Mouse (Mus musculus): ENCODE measurements around the gene Hes7. TPM values are rescaled to one million over a fixed set of nuclear protein-coding genes. Genes with fewer than 3 reads are reported as not detected.

The Hes7 gene
- polyA plus RNA-seq, 1 experiment from 2014 or later: 0.65 TPM

DNA sequence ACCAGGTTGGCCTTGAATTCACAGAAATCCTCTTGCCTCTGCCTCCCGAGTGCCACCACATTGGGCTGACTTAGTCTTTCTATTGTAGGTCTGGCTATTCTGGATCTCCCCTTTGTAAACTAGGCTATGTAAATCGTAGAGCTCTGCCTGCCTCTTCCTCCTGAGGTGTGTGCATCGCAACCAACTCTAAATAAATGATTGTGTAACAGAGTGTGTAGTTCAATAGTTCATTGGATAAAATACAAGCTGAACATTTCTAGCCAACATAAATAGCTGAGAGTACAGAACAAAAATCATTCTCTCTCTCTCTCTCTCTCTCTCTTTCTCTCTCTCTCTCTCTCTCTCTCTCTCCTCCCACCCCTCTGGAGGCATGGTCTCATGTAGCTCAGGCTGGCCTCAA, 5.6 kb upstream of the Hes7 start:
- no peaks in the 10 kb centered on the region for H3K36me3 ChIP-seq (ENCODE audit: control insufficient read depth, insufficient read depth, low read length)

DNA sequence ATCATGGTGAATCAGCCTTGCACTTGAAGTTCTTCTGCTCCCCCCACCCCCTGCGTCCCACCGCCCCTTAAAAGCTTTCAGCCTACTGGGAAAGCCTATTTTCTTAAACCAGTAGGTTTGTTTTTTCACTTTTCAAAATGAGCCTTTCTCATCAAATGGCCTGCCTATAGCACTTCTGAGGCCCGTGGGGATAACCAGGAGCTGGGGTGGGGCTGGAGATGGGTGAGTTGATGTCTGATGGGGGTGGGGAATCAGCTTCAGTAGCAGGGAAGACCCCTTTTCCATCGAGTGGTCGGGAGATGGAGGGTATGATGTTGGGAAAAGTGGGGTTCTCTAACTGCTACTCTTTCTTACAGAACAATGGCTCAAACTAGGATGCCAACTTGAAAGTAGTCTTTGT, 3.4 kb upstream of the Hes7 start:
- Histone ChIP-seq H3K27me3 (ENCODE audit: control insufficient read depth, insufficient read depth, low read length) (0 out of 2 replicates have a peak, but pooled peaks cover 4% of the 10 kb centered on the region), H3K27ac (replicated peaks; ENCODE audit: low read depth, low read length) (no peak overlapping the region), H3K4me3 (ENCODE audit: low read depth, low read length) (no peak overlapping the region), H3K9ac (ENCODE audit: low read length) (no peak overlapping the region), H3K36me3 (ENCODE audit: control insufficient read depth, insufficient read depth, low read length) (no peaks in the 10 kb centered on the region), H3K9me3 (ENCODE audit: control insufficient read depth, low read length) (no peaks in the 10 kb centered on the region), H3K4me1 (ENCODE audit: control insufficient read depth, insufficient read depth, low read length) (peaks cover 14% of the 10 kb centered on the region), H3K4me2 (ENCODE audit: low read depth, severe bottlenecking) (no peak overlapping the region)
- DNase-seq (ENCODE audit: low spot score) (no peak), ATAC-seq (ENCODE audit: insufficient number of reproducible peaks, low FRiP score, low TSS enrichment, low read depth) (no peak)
- 43% methylated on average over 5 of the region's 5 CpGs for WGBS

More for the DNA sequence above, 5.6 kb upstream of the Hes7 start:
- ATAC-seq (ENCODE audit: insufficient number of reproducible peaks, low FRiP score, low TSS enrichment, low read depth) (no peak), DNase-seq (ENCODE audit: low spot score) (no peak)
- Histone ChIP-seq H3K9ac (ENCODE audit: low read length) (no peak overlapping the region), H3K9me3 (ENCODE audit: control insufficient read depth, low read length) (no peaks in the 10 kb centered on the region), H3K4me1 (ENCODE audit: control insufficient read depth, insufficient read depth, low read length) (peaks cover 8% of the 10 kb centered on the region), H3K4me3 (ENCODE audit: low read depth, low read length) (no peak overlapping the region), H3K27ac (replicated peaks; ENCODE audit: low read depth, low read length) (no peak overlapping the region), H3K27me3 (ENCODE audit: control insufficient read depth, insufficient read depth, low read length) (no peaks in the 10 kb centered on the region), H3K4me2 (ENCODE audit: low read depth, severe bottlenecking) (no peak overlapping the region)
- WGBS: 84% methylated on average over 3 of the region's 3 CpGs

DNA sequence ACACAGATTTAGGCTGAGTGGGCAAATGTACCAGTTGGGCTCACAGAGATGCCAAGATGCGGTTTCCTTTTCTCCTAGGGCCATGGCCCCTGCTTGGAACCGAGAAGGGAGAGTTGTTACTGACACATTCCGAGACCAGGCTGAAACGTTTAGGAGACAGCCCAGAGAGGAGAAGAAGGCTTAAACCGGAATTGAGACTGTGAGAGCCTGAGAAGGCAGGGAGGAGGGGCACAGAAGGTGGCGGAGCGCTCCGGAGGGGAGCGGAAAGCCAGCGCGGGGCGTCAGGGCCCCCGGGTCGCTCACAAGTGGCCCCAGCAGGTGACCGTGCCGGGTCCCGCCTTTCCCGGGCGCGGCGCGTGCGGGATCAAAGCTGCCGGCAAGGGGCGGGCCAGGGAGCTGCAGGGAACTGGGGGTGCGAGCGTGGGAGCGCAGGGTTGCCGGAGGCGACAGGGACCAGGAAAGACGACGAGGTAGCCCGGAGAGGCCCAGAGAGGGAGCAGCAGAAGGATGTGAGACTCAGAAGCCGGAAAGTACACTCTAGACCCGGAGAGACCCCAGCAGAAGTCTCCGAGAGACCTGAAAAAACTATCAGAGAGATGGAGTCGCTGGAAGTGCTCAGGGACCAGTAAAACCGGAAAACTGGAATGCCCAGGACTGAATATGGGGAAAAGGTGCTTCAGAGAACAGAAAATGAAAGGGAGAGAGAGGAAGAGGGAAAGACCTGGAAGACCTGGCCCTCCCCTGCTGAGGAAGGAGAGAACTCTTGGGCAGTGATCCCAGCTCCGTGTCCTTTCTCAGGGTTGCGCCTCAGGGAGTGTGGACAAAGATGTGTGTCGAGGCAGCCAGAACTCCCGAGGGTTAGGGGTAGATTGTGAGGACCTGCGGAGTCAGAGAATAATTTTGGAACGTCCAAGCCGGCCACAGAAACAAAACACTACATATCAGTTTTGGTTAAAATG, 2.2 kb upstream of the Hes7 start:
- Histone ChIP-seq H3K9me3 (ENCODE audit: control insufficient read depth, low read length) (no peaks in the 10 kb centered on the region), H3K4me2 (ENCODE audit: low read depth, severe bottlenecking) (peak overlapping the region; percentile 84), H3K4me3 (ENCODE audit: low read depth, low read length) (peak overlapping the region; percentile 56), H3K27me3 (ENCODE audit: control insufficient read depth, insufficient read depth, low read length) (0 out of 2 replicates have a peak, but pooled peaks cover 4% of the 10 kb centered on the region), H3K27ac (replicated peaks; ENCODE audit: low read depth, low read length) (peak overlapping the region; percentile 22; the same call in 1 of the 2 replicates), H3K4me1 (ENCODE audit: control insufficient read depth, insufficient read depth, low read length) (peaks cover 15% of the 10 kb centered on the region), H3K9ac (ENCODE audit: low read length) (peak overlapping the region; percentile 60), H3K36me3 (ENCODE audit: control insufficient read depth, insufficient read depth, low read length) (no peaks in the 10 kb centered on the region)
- DNase-seq (ENCODE audit: low spot score) (peak; percentile 74), ATAC-seq (ENCODE audit: insufficient number of reproducible peaks, low FRiP score, low TSS enrichment, low read depth) (no peak)
- WGBS: 1% methylated on average over 45 of the region's 45 CpGs

DNA sequence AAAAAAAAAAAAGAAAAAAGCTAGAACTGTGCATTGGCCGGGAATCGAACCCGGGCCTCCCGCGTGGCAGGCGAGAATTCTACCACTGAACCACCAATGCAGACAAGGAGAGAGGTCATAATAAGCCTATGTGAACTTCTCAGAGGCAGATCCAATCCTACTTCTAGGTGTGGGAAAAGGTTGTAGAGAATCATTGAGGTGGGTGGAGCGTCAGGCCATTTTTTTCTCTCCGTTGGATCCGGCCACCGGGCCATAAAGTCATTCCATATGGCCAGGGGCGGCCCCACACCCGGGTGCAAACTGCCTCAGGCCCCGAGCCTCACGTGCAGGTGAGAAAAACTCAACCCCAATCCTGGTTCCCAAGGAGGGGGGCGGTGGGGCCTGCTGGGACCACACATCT, 1.4 kb upstream of the Hes7 start:
- Histone ChIP-seq H3K27ac (replicated peaks; ENCODE audit: low read depth, low read length) (no peak overlapping the region), H3K27me3 (ENCODE audit: control insufficient read depth, insufficient read depth, low read length) (0 out of 2 replicates have a peak, but pooled peaks cover 4% of the 10 kb centered on the region), H3K9me3 (ENCODE audit: control insufficient read depth, low read length) (no peaks in the 10 kb centered on the region), H3K4me3 (ENCODE audit: low read depth, low read length) (peak overlapping the region; percentile 56), H3K4me1 (ENCODE audit: control insufficient read depth, insufficient read depth, low read length) (peaks cover 17% of the 10 kb centered on the region), H3K9ac (ENCODE audit: low read length) (peak overlapping the region; percentile 43; the same call in 1 of the 2 replicates), H3K4me2 (ENCODE audit: low read depth, severe bottlenecking) (peak overlapping the region; percentile 84), H3K36me3 (ENCODE audit: control insufficient read depth, insufficient read depth, low read length) (no peaks in the 10 kb centered on the region)
- DNase-seq (ENCODE audit: low spot score): peak; percentile 97
- WGBS: 0% methylated on average over 15 of the region's 15 CpGs
- ATAC-seq (ENCODE audit: insufficient number of reproducible peaks, low FRiP score, low TSS enrichment, low read depth): peak; percentile 19; the same call in 1 of the 2 replicates

DNA sequence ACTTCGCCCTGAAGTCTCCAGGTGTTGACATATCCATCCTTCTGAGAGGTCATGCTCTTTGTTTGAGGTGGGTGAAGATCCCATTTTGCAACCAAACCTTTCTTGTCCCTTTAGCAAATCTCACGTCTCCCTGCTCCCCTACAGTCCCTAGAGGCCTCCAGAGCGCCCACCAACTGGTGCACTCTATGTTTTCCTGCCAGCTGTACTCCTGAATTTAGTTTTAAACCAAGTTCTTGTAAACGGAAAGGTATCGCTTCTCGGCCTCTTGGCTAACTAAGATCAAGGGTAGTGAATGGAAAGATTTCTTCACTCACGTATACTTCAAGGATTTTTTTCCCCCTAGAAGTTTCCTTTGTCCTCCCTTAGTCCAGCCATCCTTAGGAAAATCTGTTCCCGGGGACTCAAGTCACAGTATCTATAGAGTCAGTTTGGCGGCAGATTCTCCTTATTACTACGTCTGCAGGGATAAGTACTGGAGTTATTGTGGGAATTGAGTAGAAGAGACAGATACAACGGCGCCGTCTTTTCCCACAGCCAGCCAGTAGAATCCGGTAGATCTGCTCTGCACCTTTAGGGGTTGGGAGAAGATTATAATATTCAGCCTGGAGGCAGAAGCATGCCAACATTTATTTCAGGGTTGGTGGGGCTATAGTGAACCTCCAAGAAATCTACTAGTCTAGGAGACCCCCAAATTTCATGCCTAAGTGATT, 603 bp upstream of the Hes7 start:
- ATAC-seq (ENCODE audit: insufficient number of reproducible peaks, low FRiP score, low TSS enrichment, low read depth): no peak
- Histone ChIP-seq H3K9ac (ENCODE audit: low read length) (no peak overlapping the region), H3K4me2 (ENCODE audit: low read depth, severe bottlenecking) (peak overlapping the region; percentile 95), H3K4me3 (ENCODE audit: low read depth, low read length) (no peak overlapping the region), H3K36me3 (ENCODE audit: control insufficient read depth, insufficient read depth, low read length) (no peaks in the 10 kb centered on the region), H3K27ac (replicated peaks; ENCODE audit: low read depth, low read length) (no peak overlapping the region), H3K27me3 (ENCODE audit: control insufficient read depth, insufficient read depth, low read length) (0 out of 2 replicates have a peak, but pooled peaks cover 4% of the 10 kb centered on the region), H3K9me3 (ENCODE audit: control insufficient read depth, low read length) (no peaks in the 10 kb centered on the region), H3K4me1 (ENCODE audit: control insufficient read depth, insufficient read depth, low read length) (peaks cover 17% of the 10 kb centered on the region)
- DNase-seq (ENCODE audit: low spot score): peak; percentile 31
- WGBS: 24% methylated on average over 14 of the region's 14 CpGs

DNA sequence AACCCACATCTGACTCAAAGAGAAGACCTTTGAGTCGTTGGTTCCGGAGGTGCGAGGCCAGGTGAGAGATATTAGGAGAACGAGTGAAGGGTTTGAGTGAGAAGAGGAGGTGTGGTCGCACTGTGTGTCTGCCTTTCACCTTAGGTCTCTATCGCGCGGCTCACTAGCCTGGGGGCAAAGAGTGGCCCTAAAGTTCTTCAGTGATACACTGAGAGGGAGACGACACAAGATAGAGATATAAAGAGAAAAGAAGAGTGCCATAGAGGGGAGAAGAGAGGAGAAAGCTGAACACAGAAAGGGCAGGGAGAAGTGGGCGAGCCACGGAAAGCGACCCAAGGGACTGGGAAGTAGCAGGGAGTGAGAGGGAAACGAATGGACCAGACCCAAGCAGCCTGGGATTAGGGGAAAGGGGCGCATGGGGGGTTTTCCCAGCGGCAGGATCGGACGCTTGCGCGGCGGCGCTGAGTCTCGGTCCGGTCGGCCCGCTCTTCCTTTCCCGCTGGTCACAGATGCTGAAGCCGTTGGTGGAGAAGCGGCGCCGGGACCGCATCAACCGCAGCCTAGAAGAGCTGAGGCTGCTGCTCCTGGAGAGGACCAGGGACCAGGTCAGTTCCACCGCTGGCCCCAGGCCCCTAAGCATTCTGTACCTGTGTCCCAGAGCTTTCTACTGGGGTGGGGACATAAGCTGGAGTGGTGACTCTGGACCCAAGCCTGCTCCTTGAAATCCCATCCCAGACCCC, 967 bp downstream of the Hes7 start:
- peaks cover 20% of the 10 kb centered on the region for H3K4me1 ChIP-seq (ENCODE audit: control insufficient read depth, insufficient read depth, low read length)
- peak overlapping the region; percentile 53; the same call in 1 of the 2 replicates for H3K9ac ChIP-seq (ENCODE audit: low read length)
- ATAC-seq (ENCODE audit: insufficient number of reproducible peaks, low FRiP score, low TSS enrichment, low read depth) (no peak), DNase-seq (ENCODE audit: low spot score) (peak; percentile 46)
- peak overlapping the region; percentile 75 for H3K4me3 ChIP-seq (ENCODE audit: low read depth, low read length)
- H3K4me2 ChIP-seq (ENCODE audit: low read depth, severe bottlenecking): peak overlapping the region; percentile 95
- 0 out of 2 replicates have a peak, but pooled peaks cover 7% of the 10 kb centered on the region for H3K27me3 ChIP-seq (ENCODE audit: control insufficient read depth, insufficient read depth, low read length)
- WGBS: under 1% methylated on average over 26 of the region's 33 CpGs
- H3K36me3 ChIP-seq (ENCODE audit: control insufficient read depth, insufficient read depth, low read length): no peaks in the 10 kb centered on the region
- H3K9me3 ChIP-seq (ENCODE audit: control insufficient read depth, low read length): no peaks in the 10 kb centered on the region
- H3K27ac ChIP-seq (replicated peaks; ENCODE audit: low read depth, low read length): no peak overlapping the region

DNA sequence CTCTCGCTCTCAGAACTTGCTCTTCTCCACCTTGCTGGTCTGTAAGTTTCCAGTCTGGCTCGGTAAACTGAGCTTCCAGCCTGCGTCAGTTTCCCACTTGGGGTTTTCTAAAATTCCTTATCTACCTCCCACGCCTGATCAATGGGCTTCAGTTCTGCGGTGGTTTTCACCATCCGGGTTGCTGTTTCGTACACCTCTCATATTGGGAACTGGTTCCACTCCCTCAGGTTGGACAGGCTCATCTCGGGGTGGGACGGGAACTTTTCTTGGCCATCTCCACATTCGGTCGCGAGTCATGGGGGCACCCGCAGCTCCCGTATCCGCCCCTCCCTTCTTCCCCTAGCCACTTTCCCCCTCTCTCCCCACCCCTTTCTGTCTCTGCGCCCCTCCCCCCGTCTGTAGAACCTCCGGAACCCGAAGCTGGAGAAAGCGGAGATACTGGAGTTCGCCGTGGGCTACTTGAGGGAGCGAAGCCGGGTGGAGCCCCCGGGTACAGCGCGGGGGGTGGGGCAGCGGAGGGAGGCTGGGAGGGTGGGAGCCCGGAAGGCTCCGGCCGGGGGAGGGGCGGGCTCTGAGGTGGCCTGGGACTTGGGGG, 1.6 kb downstream of the Hes7 start:
- ATAC-seq (ENCODE audit: insufficient number of reproducible peaks, low FRiP score, low TSS enrichment, low read depth) (no peak), DNase-seq (ENCODE audit: low spot score) (no peak)
- no peaks in the 10 kb centered on the region for H3K36me3 ChIP-seq (ENCODE audit: control insufficient read depth, insufficient read depth, low read length)
- H3K9ac ChIP-seq (ENCODE audit: low read length): peak overlapping the region; percentile 60
- under 1% methylated on average over 29 of the region's 32 CpGs for WGBS
- 0 out of 2 replicates have a peak, but pooled peaks cover 7% of the 10 kb centered on the region for H3K27me3 ChIP-seq (ENCODE audit: control insufficient read depth, insufficient read depth, low read length)
- peak overlapping the region; percentile 95 for H3K4me2 ChIP-seq (ENCODE audit: low read depth, severe bottlenecking)
- no peak overlapping the region; the same call in 1 of the 2 replicates for H3K27ac ChIP-seq (replicated peaks; ENCODE audit: low read depth, low read length)
- H3K9me3 ChIP-seq (ENCODE audit: control insufficient read depth, low read length): no peaks in the 10 kb centered on the region
- H3K4me3 ChIP-seq (ENCODE audit: low read depth, low read length): peak overlapping the region; percentile 75
- H3K4me1 ChIP-seq (ENCODE audit: control insufficient read depth, insufficient read depth, low read length): peaks cover 22% of the 10 kb centered on the region

Measured in limb, embryonic 11.5 days (tissue).